Mouse (Mus musculus): Measurements from ENCODE around the gene Cryba1. TPM values are rescaled to one million over a fixed set of nuclear protein-coding genes. Genes with fewer than 3 reads are reported as not detected.
A peak's percentile ranks its signal among the peaks of the same experiment; 100 is the strongest.

Cryba1 gene
- polyA plus RNA-seq, 1 experiment, result not detected

DNA sequence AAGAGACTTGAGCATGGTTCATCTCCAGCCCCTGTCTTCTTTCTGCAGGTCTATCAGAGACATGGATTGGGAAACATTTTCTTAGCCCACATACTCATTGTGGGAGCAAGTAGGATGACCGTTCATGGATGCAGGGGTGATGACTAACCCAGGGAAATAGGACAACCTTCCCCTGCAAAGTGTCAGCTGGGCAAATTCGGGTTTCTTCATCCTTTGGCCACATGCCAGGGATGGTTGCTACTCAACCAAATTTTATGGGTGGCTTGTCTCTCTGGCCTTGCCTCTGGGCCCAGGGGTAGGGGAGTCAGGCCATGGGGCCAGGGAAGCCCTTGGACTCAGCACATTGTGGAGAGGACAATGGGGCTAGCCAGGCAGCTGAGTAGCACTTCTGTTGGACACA is 3.5 kb upstream of the Cryba1 start:
- H3K4me1 ChIP-seq (ENCODE audit: control insufficient read depth, insufficient read depth, low read length), result peaks cover 10% of the 10 kb centered on the region
- TF ChIP-seq POLR2A (IDR thresholded peaks at IDR 0.05; ENCODE audit: borderline replicate concordance, low read depth, low read length), result no peak
- TF ChIP-seq CTCF (IDR thresholded peaks at IDR 0.05; ENCODE audit: low read depth, low read length), result no peak
- no peak overlapping the region for H3K4me3 ChIP-seq (ENCODE audit: insufficient read depth, low read length)
- H3K27ac ChIP-seq (ENCODE audit: insufficient read depth, low read depth, low read length), result no peak overlapping the region

DNA sequence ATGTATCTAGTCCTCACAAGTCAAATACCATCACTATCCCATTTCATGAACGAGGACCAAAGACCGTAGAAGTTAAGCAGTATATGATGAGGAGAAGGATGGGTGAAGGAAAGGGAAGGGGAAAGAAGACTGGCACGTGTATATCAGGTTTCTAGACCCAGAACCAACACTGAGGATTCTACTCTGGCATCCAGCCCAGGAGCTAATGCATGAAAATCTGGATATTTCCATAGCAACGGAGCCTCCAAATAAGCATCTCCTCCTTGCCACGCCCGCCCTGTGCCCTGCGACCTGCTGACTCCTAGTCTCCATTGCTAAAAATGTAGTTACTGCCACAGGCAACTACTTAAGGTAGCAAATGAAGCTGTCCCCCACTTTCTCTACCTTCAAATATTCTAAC is 317 bp downstream of the Cryba1 start:
- TF ChIP-seq CTCF (IDR thresholded peaks at IDR 0.05; ENCODE audit: low read depth, low read length), result no peak
- no peak for TF ChIP-seq POLR2A (IDR thresholded peaks at IDR 0.05; ENCODE audit: borderline replicate concordance, low read depth, low read length)

DNA sequence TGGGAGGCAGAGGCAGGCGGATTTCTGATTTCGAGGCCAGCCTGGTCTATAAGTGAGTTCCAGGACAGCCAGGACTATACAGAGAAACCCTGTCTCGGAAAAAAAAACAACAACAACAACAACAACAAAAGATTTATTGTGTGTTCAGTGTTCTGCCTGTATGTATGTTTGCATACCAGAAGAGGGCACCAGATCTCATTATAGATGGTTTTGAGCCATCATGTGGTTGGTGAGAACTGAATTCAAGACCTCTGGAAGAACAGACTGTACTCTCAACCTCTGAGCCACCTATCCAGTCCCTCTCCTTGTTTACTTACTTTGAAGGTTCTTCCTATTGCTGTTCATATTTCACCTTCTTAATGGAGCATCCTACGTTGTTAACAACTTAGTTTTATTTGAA is 3.7 kb downstream of the Cryba1 start:
- Histone ChIP-seq H3K4me1 (ENCODE audit: control insufficient read depth, insufficient read depth, low read length) (no peaks in the 10 kb centered on the region), H3K27ac (ENCODE audit: insufficient read depth, low read depth, low read length) (no peak overlapping the region), H3K4me3 (ENCODE audit: insufficient read depth, low read length) (no peak overlapping the region)
- TF ChIP-seq CTCF (IDR thresholded peaks at IDR 0.05; ENCODE audit: low read depth, low read length) (no peak), POLR2A (IDR thresholded peaks at IDR 0.05; ENCODE audit: borderline replicate concordance, low read depth, low read length) (no peak)

More for the DNA sequence above, 317 bp downstream of the Cryba1 start:
- H3K4me3 ChIP-seq (ENCODE audit: insufficient read depth, low read length), result no peak overlapping the region
- no peak overlapping the region for H3K27ac ChIP-seq (ENCODE audit: insufficient read depth, low read depth, low read length)
- H3K4me1 ChIP-seq (ENCODE audit: control insufficient read depth, insufficient read depth, low read length), result peaks cover 10% of the 10 kb centered on the region

DNA sequence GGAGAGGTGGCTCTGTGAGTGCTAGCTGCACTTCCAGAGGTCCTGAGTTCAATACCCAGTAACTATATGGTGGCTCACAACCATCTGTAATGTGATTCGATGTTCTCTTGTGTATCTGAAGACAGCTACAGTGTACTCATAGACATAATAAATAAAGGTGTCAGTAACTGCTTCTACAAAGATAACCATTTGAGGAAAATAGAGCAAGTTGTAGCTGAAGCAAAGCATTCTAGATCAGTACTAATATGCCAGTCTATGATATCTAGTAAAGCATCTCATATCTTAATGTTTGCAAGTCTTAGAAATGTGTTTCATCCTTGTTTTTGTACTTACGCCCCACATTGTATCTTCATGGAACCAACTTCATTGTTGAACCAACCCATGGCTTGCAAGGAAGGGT is 6.0 kb downstream of the Cryba1 start:
- no peak for TF ChIP-seq CTCF (IDR thresholded peaks at IDR 0.05; ENCODE audit: low read depth, low read length)
- no peak for TF ChIP-seq POLR2A (IDR thresholded peaks at IDR 0.05; ENCODE audit: borderline replicate concordance, low read depth, low read length)
- Histone ChIP-seq H3K4me1 (ENCODE audit: control insufficient read depth, insufficient read depth, low read length) (no peaks in the 10 kb centered on the region), H3K4me3 (ENCODE audit: insufficient read depth, low read length) (no peak overlapping the region), H3K27ac (ENCODE audit: insufficient read depth, low read depth, low read length) (no peak overlapping the region)

DNA sequence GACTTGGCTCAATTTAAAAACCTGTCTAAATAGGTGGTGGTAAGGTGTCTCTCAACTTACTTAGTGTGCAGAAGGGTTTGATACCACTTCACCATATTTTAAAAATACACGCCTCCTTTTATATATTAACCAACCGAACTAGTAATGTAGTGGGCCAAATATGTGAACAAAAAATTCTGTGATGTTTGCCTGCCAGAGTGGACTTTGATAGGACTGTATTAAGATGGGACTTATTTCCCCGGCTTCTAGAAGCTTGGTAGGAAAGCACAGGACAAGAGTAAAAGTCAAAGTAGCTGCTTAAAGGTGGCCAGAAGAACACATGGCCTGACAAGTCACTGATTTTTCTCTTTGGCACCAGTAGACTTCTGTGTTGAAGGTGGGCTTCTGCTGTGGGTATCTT is 11.3 kb downstream of the Cryba1 start:
- no peak for TF ChIP-seq POLR2A (IDR thresholded peaks at IDR 0.05; ENCODE audit: borderline replicate concordance, low read depth, low read length)
- TF ChIP-seq CTCF (IDR thresholded peaks at IDR 0.05; ENCODE audit: low read depth, low read length), result no peak
- no peaks in the 10 kb centered on the region for H3K4me1 ChIP-seq (ENCODE audit: control insufficient read depth, insufficient read depth, low read length)
- no peak overlapping the region for H3K27ac ChIP-seq (ENCODE audit: insufficient read depth, low read depth, low read length)
- H3K4me3 ChIP-seq (ENCODE audit: insufficient read depth, low read length), result no peak overlapping the region

DNA sequence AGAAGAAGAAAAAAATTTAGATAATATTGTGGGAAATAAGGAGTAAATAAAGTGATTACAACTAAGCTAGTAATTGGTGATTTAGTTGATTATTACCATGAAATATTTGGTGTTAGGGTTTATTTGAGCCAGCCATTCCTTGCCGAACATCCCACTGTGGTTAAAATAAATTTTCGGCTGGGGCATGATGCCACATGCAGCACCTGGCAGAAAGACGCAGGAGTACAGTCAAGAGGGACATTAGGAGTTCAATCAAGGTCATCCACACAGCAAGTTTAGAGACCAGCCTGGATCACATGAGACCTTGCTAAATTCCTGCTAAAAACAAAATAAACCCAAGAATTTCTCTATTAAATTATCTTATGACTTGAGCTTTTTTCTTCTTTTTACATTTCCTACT is 16.0 kb downstream of the Cryba1 start:
- Histone ChIP-seq H3K4me3 (ENCODE audit: insufficient read depth, low read length) (no peak overlapping the region), H3K4me1 (ENCODE audit: control insufficient read depth, insufficient read depth, low read length) (no peaks in the 10 kb centered on the region), H3K27ac (ENCODE audit: insufficient read depth, low read depth, low read length) (no peak overlapping the region)
- TF ChIP-seq POLR2A (IDR thresholded peaks at IDR 0.05; ENCODE audit: borderline replicate concordance, low read depth, low read length) (no peak), CTCF (IDR thresholded peaks at IDR 0.05; ENCODE audit: low read depth, low read length) (no peak)

DNA sequence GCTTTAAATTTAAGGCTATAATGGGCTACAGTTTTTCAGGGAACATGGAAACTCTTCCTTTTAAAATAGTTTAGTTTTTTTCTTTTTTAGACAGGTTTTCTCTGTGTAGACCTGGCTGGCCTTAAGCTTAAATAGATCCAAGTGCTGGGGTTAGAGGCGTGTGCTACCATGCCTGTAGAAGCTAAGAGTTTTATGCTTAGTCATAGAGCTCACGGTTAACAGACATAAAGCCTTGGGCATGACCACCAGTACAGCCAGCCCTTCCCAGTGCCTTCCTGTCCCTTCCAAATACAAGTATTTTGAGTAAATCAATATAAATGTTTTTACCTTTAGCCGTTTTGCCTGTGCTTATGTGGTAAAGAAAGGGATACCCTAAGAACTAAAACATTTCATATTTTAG is 19.2 kb downstream of the Cryba1 start:
- no peak for TF ChIP-seq CTCF (IDR thresholded peaks at IDR 0.05; ENCODE audit: low read depth, low read length)
- TF ChIP-seq POLR2A (IDR thresholded peaks at IDR 0.05; ENCODE audit: borderline replicate concordance, low read depth, low read length), result no peak
- Histone ChIP-seq H3K27ac (ENCODE audit: insufficient read depth, low read depth, low read length) (no peak overlapping the region), H3K4me3 (ENCODE audit: insufficient read depth, low read length) (no peak overlapping the region), H3K4me1 (ENCODE audit: control insufficient read depth, insufficient read depth, low read length) (no peaks in the 10 kb centered on the region)

DNA sequence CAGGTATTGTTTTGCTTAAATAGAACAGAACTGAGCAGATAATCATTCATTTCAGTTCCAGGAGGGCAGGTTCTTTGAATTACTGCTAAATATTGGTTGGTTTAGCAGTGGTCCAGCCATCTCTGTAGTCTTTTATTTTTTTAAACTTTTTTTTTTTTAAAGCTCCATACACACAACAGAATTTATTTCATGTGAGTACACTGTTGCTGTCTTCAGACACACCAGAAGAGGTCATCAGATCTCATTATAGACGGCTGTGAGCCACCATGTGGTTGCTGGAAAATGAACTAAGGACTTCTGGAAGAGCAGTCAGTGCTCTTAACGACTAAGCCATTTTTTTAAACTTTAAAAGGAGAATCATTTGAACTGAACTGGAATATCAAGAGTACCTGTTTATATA is 27.9 kb downstream of the Cryba1 start:
- TF ChIP-seq CTCF (IDR thresholded peaks at IDR 0.05; ENCODE audit: low read depth, low read length) (no peak), POLR2A (IDR thresholded peaks at IDR 0.05; ENCODE audit: borderline replicate concordance, low read depth, low read length) (no peak)
- no peak overlapping the region for H3K27ac ChIP-seq (ENCODE audit: insufficient read depth, low read depth, low read length)
- H3K4me1 ChIP-seq (ENCODE audit: control insufficient read depth, insufficient read depth, low read length), result peaks cover 15% of the 10 kb centered on the region
- no peak overlapping the region for H3K4me3 ChIP-seq (ENCODE audit: insufficient read depth, low read length)

DNA sequence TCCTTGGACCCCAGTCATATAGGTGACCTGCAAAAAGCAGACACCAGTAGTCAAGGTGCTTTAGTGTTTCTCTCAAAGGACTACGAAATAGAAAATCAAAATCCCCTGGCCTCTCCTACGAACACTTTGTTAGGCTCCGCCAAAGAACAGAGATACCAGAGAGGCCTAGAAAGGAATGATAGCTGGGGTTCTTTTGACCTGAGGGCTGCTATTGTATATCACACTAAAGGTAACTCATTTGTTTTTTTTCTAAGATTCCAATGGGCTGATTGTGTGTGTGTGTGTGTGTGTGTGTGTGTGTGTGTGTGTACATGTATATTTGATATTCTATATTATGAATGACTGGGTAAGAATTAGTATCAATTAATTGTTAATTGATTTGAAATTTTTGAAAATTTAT is 32.1 kb downstream of the Cryba1 start:
- H3K4me1 ChIP-seq (ENCODE audit: control insufficient read depth, insufficient read depth, low read length), result peaks cover 24% of the 10 kb centered on the region
- no peak overlapping the region for H3K27ac ChIP-seq (ENCODE audit: insufficient read depth, low read depth, low read length)
- H3K4me3 ChIP-seq (ENCODE audit: insufficient read depth, low read length), result peak overlapping the region; percentile 14; the same call in 1 of the 2 replicates
- no peak for TF ChIP-seq POLR2A (IDR thresholded peaks at IDR 0.05; ENCODE audit: borderline replicate concordance, low read depth, low read length)
- TF ChIP-seq CTCF (IDR thresholded peaks at IDR 0.05; ENCODE audit: low read depth, low read length), result no peak

DNA sequence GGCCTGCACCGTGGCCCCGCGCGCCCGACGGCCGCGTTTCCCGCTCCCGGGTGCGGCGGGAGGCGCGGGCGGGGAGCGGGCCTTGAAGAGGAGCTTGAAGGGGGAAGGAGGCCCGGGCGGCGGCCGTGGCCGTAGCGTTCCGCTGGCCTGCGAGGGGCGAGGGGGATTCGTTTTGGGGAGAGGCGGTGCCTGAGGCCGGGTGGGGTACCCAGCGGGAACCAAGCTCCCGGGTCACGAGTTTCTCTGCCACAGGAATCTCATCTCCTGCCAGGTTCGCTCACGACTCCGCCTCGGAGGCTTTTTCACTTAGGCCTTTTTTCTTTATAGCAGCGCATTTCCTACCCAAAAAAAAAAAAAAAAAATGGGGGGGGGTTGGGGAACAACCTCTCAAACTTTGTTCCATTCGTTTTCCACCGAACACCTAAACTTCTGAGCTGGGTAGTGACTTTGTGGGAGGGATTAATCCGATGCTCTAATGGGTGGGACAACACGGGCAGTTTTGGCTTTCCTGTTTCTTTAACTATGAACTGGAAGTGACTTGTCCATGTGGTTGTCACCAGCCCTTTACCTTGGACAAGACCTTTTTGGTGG is 37.4 kb downstream of the Cryba1 start:
- TF ChIP-seq POLR2A (IDR thresholded peaks at IDR 0.05; ENCODE audit: borderline replicate concordance, low read depth, low read length) (no peak), CTCF (IDR thresholded peaks at IDR 0.05; ENCODE audit: low read depth, low read length) (no peak)
- H3K27ac ChIP-seq (ENCODE audit: insufficient read depth, low read depth, low read length), result peak overlapping the region; percentile 90

More for the DNA sequence above, 37.4 kb downstream of the Cryba1 start:
- Histone ChIP-seq H3K4me1 (ENCODE audit: control insufficient read depth, insufficient read depth, low read length) (peaks cover 13% of the 10 kb centered on the region), H3K4me3 (ENCODE audit: insufficient read depth, low read length) (peak overlapping the region; percentile 98)
